Comparison of ENCODE assay signal across 9 mouse cellular contexts in genomic region chr12:80938642-80939041, GRCm38 (mm10). TPM values are rescaled to one million over a fixed set of nuclear protein-coding genes. Genes with fewer than 3 reads are reported as not detected.
DNase-seq lines count a peak whose midpoint lies in the region; ATAC-seq and TF ChIP-seq lines count a peak whose summit lies in the region.
"Had no signal": no experiment of that assay in that cellular context is flagged by ENCODE, and none has a peak within 500 bp of the region (broad histone marks: within the 10 kb centered on the region; RNA-seq: fewer than 3 reads in every experiment).

No protein-coding gene starts in this region.

- no peaks in the 10 kb centered on the region for H3K36me3 ChIP-seq in intestine, embryonic 14.5 days (ENCODE audit: control insufficient read depth, insufficient read depth, low read length)
- H3K36me3 ChIP-seq in liver, embryonic 16.5 days (ENCODE audit: control insufficient read depth, insufficient read depth), result no peaks in the 10 kb centered on the region
- H3K36me3 ChIP-seq in spleen, adult 2 months (ENCODE audit: control insufficient read depth, insufficient read depth, low read length), result no peaks in the 10 kb centered on the region
- no peaks in the 10 kb centered on the region for H3K36me3 ChIP-seq in midbrain, embryonic 11.5 days (ENCODE audit: control insufficient read depth, insufficient read depth, low read length)

- under 1% methylated on average over 5 of the region's 5 CpGs for WGBS in bone marrow, adult 2 months
- WGBS in intestine, embryonic 14.5 days, result 38% methylated on average over 5 of the region's 5 CpGs
- WGBS in liver, embryonic 16.5 days (ENCODE audit: insufficient replicate concordance), result 26% methylated on average over 5 of the region's 5 CpGs
- 6% methylated on average over 5 of the region's 5 CpGs for WGBS in spleen, adult 2 months
- WGBS in midbrain, embryonic 11.5 days, result 78% methylated on average over 5 of the region's 5 CpGs

- no peaks in the 10 kb centered on the region for H3K27me3 ChIP-seq in intestine, embryonic 14.5 days (replicated peaks; ENCODE audit: control insufficient read depth, insufficient read depth, low read length)
- no peaks in the 10 kb centered on the region for H3K27me3 ChIP-seq in liver, embryonic 16.5 days (ENCODE audit: control insufficient read depth, insufficient read depth, low read depth, low read length)
- H3K27me3 ChIP-seq in spleen, adult 2 months (ENCODE audit: control insufficient read depth, insufficient read depth, low read length), result no peaks in the 10 kb centered on the region
- H3K27me3 ChIP-seq in midbrain, embryonic 11.5 days (ENCODE audit: control insufficient read depth, insufficient read depth, low read length), result no peaks in the 10 kb centered on the region

- H3K4me2 ChIP-seq in intestine, embryonic 14.5 days (ENCODE audit: low read length), result no peak overlapping the region
- 0 out of 2 replicates have a peak overlapping the region, but pooled peaks have one; percentile 2 for H3K4me2 ChIP-seq in liver, embryonic 16.5 days (ENCODE audit: low read depth, low read length)
- no peak overlapping the region for H3K4me2 ChIP-seq in midbrain, embryonic 11.5 days

- TF ChIP-seq CTCF in bone marrow, adult 2 months (IDR thresholded peaks at IDR 0.05; ENCODE audit: control insufficient read depth, insufficient read depth, low read length), result no peak
- TF ChIP-seq CTCF in spleen, adult 2 months (IDR thresholded peaks at IDR 0.05; ENCODE audit: extremely low read depth, insufficient read depth, insufficient read length, insufficient replicate concordance), result no peak

- peak; percentile 33 for DNase-seq in layer of hippocampus, adult 9-10 months (ENCODE audit: low spot score)
- no peak for DNase-seq in layer of hippocampus, adult 8-10 months (ENCODE audit: low spot score in 2 of 2)
- DNase-seq in intestine, embryonic 14.5 days (ENCODE audit: low spot score), result peak; percentile 60
- peak; percentile 57 to 70 for DNase-seq in spleen, adult 2 months (ENCODE audit: low read depth in 1 of 2, low spot score in 2 of 2)
- DNase-seq in midbrain, embryonic 11.5 days (ENCODE audit: low spot score, missing footprints), result no peak
- no peak for DNase-seq in neural tube, embryonic 10.5 days (ENCODE audit: extremely low spot score, low spot score)

- no peak for ATAC-seq in intestine, embryonic 14.5 days (replicated peaks; ENCODE audit: low FRiP score, low TSS enrichment, low read depth)
- no peak for ATAC-seq in liver, embryonic 16.5 days (ENCODE audit: low read depth)
- no peak for ATAC-seq in midbrain, embryonic 11.5 days (ENCODE audit: low FRiP score)

- H3K9me3 ChIP-seq in intestine, embryonic 14.5 days (ENCODE audit: control insufficient read depth, low read length), result no peaks in the 10 kb centered on the region
- H3K9me3 ChIP-seq in liver, embryonic 16.5 days (replicated peaks; ENCODE audit: control insufficient read depth, low read length), result no peaks in the 10 kb centered on the region
- no peaks in the 10 kb centered on the region for H3K9me3 ChIP-seq in midbrain, embryonic 11.5 days (ENCODE audit: control insufficient read depth, low read length)

- peaks cover 3% of the 10 kb centered on the region; the same call in 1 of the 2 replicates for H3K4me1 ChIP-seq in bone marrow, adult 2 months (ENCODE audit: control insufficient read depth, insufficient read depth, low read length)
- no peaks in the 10 kb centered on the region for H3K4me1 ChIP-seq in intestine, embryonic 14.5 days (replicated peaks; ENCODE audit: control insufficient read depth, insufficient read depth, low read length)
- peaks cover 40% of the 10 kb centered on the region for H3K4me1 ChIP-seq in liver, embryonic 16.5 days (ENCODE audit: control insufficient read depth, low read depth, low read length)
- peaks cover 3% of the 10 kb centered on the region; the same call in 1 of the 2 replicates for H3K4me1 ChIP-seq in spleen, adult 2 months (ENCODE audit: control insufficient read depth, insufficient read depth, insufficient read length)
- no peaks in the 10 kb centered on the region for H3K4me1 ChIP-seq in midbrain, embryonic 11.5 days (ENCODE audit: control insufficient read depth, insufficient read depth, low read length)

- peak overlapping the region; percentile 74; the same call in 1 of the 2 replicates for H3K27ac ChIP-seq in bone marrow, adult 2 months (ENCODE audit: control insufficient read depth, insufficient read depth, low read depth, low read length, poor library complexity)
- no peak overlapping the region; the same call in 1 of the 2 replicates for H3K27ac ChIP-seq in intestine, embryonic 14.5 days (ENCODE audit: low read depth)
- H3K27ac ChIP-seq in liver, embryonic 16.5 days (ENCODE audit: low read length), result peak overlapping the region; percentile 80
- peak overlapping the region; percentile 65 for H3K27ac ChIP-seq in spleen, adult 2 months (ENCODE audit: insufficient read depth, low read length)
- H3K27ac ChIP-seq in midbrain, embryonic 11.5 days (ENCODE audit: low read depth, low read length), result no peak overlapping the region

- no peak for TF ChIP-seq POLR2A in bone marrow, adult 2 months (IDR thresholded peaks at IDR 0.05; ENCODE audit: borderline replicate concordance, control insufficient read depth, low read depth, low read length)
- no peak; the same call in 1 of the 2 replicates for TF ChIP-seq POLR2A in spleen, adult 2 months (IDR thresholded peaks at IDR 0.05; ENCODE audit: low read depth, low read length)

- no peak overlapping the region for H3K9ac ChIP-seq in intestine, embryonic 14.5 days (ENCODE audit: low read length)
- H3K9ac ChIP-seq in liver, embryonic 16.5 days (ENCODE audit: low read depth, low read length), result no peak overlapping the region
- no peak overlapping the region for H3K9ac ChIP-seq in midbrain, embryonic 11.5 days (ENCODE audit: low read length)

- no peak overlapping the region for H3K4me3 ChIP-seq in bone marrow, adult 2 months (replicated peaks; ENCODE audit: control insufficient read depth, low read depth, low read length)
- no peak overlapping the region for H3K4me3 ChIP-seq in intestine, embryonic 14.5 days (ENCODE audit: low read depth, low read length)
- H3K4me3 ChIP-seq in liver, embryonic 16.5 days (ENCODE audit: low read depth, low read length), result no peak overlapping the region
- no peak overlapping the region for H3K4me3 ChIP-seq in spleen, adult 2 months (ENCODE audit: extremely low read depth, insufficient read depth, insufficient read length)
- H3K4me3 ChIP-seq in midbrain, embryonic 11.5 days (ENCODE audit: low read depth, low read length), result no peak overlapping the region

RNA-seq across cellular contexts. Expression of gene Srsf5, which starts 6.7 kb away (rescaled TPM):
- 100 to 1,000 TPM; 313 to 401 (median 363) TPM for total RNA-seq in layer of hippocampus, adult 8-10 months (2022)
- polyA plus RNA-seq in bone marrow, adult 2 months (2011; ENCODE audit: insufficient read depth, insufficient read length, low replicate concordance, missing spikeins), result 400 and 411 TPM in 2 replicates
- 350 and 386 TPM in 2 replicates for polyA plus RNA-seq in intestine, embryonic 14.5 days (2014; fragmentation: Nextera tagmentation; extraction: Ambion mirVana)
- polyA plus RNA-seq in liver, embryonic 16.5 days (2015; fragmentation: Nextera tagmentation; extraction: Ambion mirVana), result 273 and 294 TPM in 2 replicates
- 256 and 270 TPM in 2 replicates for polyA plus RNA-seq in spleen, adult 2 months (2012; rRNA removed)
- 444 and 504 TPM in 2 replicates for polyA plus RNA-seq in midbrain, embryonic 11.5 days (2014; fragmentation: Nextera tagmentation; extraction: Ambion mirVana)

RNA-seq across cellular contexts. Expression of gene Slc10a1, which starts 29.9 kb away (rescaled TPM):
- not detected for total RNA-seq in layer of hippocampus, adult 8-10 months (2022)
- polyA plus RNA-seq in bone marrow, adult 2 months (2011; ENCODE audit: insufficient read depth, insufficient read length, low replicate concordance, missing spikeins), result 1.8 TPM in 1 of 2 replicates, not detected in the other
- 0.50 and 0.74 TPM in 2 replicates for polyA plus RNA-seq in intestine, embryonic 14.5 days (2014; fragmentation: Nextera tagmentation; extraction: Ambion mirVana)
- 27.0 and 39.5 TPM in 2 replicates for polyA plus RNA-seq in liver, embryonic 16.5 days (2015; fragmentation: Nextera tagmentation; extraction: Ambion mirVana)
- polyA plus RNA-seq in spleen, adult 2 months (2012; rRNA removed), result not detected in 2 replicates
- 0.26 and 0.44 TPM in 2 replicates for polyA plus RNA-seq in midbrain, embryonic 11.5 days (2014; fragmentation: Nextera tagmentation; extraction: Ambion mirVana)
- polyA plus RNA-seq: gonadal fat pad, adult 2 months had no signal

Comparison
In these comparisons a context has a peak if more than half of its experiments do, and no peak if none do; other contexts are left out.
1. DNase-seq: peak in layer of hippocampus, adult 9-10 months (single experiment), intestine, embryonic 14.5 days (single experiment) and spleen, adult 2 months (2 of 2); none in layer of hippocampus, adult 8-10 months (0 of 2), midbrain, embryonic 11.5 days (single experiment) and neural tube, embryonic 10.5 days (single experiment).
2. H3K27ac ChIP-seq: peak in bone marrow, adult 2 months (single experiment), liver, embryonic 16.5 days (single experiment) and spleen, adult 2 months (single experiment); none in intestine, embryonic 14.5 days (single experiment) and midbrain, embryonic 11.5 days (single experiment).